Mouse (Mus musculus) cerebellum, adult 8-10 months (tissue): Measurements from ENCODE around the gene Gpr84.

ENCODE experiments used
- DNase-seq: peaks from one replicate; pipeline ENCODE4 v3.0.0; 2022

The Gpr84 gene

DNA sequence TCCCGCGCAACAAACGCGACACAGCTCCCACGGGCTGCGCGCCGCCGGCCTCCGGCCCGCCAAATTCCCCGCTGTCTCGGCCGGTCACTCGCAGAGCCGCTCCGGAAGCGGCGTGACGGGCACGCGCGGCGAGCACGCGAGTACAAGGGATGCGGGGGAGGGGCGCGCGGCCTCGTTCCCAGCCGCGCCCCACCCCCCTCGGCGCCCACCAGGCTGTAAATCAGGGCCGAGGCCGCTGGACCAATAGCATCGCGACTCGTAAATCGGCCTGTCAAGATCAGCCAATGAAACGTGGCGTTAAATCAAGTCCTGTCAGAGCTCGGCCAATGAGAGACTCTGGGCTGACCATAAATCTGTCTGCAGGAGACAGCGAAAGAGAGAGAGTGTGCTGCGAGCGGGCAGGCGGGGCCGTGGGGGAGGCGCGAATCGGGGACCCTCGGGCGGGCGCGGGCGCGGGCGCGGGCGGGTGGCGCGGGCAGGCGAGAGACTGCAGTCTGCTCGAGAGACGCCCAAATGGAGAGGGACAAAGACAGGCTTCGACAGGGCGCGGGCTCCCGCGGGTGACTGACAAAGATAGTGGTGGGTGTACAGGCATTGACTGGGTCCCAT, 5.2 kb downstream of the Gpr84 start:
- DNase-seq = peak; percentile 92

DNA sequence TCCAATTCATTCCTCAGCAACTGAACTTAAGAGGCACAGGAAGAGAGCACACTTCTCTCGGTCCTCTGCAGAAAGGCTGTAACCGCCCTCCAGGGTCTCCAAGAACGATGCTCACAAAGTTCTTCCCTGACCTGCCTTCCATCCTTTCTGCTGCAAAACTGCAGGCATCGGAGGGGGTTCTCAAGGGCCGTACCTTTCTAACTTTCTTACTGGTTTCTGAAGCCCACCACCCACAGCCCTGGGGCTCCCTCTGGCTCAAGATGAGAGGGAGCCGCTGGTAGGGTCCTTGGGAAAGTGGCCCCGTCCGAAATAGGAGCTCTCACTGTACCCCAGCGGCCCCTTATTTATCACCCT, 5.8 kb downstream of the Gpr84 start:
- no peak for DNase-seq

DNA sequence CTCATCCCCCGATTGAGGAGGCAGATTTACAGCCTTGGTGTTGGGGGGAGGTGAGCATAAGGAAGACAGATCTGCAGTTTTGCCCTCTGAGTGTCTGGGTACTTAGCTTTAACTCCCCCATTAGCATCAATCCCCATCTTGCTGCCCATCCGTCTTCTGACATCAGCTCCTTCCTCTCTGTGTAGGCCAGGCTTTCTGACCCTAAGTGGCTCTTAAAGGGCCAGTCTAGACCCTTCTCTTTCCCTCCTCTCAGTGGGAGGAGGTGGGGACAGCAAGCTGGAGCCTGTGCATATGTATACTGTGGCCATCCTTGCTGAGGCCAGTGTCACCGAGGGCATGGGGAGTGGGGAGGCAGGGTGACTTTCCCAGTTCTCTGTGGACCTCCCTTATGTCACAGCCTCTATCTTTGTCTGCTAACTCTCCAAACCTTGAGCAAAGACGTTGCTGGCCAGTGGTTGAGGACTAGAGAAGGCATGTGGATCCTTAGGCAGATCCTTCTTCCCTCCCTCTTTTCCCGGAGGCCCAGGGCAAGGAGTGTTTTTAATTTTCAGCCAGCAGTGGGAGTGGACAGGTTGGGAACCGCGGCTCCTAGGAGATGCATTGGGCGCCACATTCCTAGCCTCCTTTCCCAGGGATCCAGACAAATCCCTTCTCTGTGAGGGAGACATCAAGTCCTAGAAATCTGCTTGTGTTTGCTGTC, 6.3 kb downstream of the Gpr84 start:
- no peak for DNase-seq

DNA sequence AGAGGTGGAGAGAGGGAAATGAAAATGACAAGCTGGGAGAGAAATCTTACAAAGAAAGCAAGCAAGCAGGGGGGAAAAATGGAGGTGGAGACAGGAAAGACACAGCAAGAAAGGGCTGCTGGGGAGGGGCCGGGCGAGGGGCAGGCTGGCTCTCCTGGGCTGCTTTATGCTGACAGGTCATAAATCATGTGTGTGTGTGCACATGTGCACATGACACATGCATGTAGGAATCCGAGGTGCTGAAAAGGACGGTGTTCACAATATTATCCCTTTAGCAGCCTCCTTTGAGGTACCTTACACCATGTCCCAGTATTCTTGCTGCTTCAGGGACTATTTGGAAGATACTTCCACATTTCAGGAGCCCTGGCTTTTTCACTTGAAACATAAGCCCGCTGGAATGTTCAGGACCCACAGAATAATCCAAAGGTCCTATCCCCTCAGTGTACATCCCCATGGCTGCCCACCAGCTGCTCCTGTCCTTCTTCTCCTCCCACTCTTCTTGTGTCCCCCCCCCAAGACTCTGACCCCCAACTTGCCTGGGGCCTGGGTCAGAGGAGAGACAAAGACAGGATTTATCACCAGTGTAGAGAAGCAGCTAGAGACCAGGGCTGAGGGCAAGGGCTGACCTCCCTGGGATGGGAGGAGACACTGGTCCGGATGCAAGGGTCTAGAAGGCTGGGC, 7.9 kb downstream of the Gpr84 start:
- DNase-seq = no peak

DNA sequence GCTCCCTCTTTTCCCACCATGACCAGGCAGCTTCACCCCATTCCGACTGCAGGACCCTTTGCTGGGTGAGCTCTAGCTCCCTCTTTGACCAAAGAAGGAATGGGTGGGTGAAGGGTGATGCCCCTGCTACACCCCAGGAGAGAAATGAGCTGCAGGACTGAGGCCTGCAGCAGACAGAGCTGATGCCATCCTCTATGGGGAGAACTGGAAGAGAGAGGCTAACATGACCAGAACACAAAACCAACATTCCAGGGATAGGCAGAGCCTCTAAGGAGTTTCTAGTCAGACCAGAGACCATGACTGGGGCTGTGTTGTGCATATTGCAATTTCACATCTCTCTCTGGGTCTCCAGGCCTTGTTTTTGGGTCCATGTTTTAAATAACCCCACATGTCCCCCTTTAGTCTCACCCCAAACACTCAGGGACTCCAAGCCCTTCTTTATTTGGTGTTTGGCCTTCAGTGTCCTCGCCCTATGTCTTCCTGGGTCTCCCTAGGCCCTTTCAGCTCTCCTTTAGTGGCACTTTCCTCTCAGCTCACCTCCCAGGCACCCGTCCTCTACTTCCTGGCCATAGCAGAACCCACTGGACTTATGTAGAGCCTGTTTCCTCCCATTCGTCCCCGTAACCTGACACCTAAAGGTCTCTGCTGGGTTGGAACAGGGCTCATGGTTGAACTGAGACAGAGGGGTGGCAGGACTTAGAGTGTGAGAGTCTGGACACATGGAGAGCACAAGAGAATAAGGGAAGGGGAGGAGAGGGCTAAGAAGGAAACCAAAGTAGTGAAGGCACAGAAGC, 8.7 kb downstream of the Gpr84 start:
- no peak for DNase-seq

DNA sequence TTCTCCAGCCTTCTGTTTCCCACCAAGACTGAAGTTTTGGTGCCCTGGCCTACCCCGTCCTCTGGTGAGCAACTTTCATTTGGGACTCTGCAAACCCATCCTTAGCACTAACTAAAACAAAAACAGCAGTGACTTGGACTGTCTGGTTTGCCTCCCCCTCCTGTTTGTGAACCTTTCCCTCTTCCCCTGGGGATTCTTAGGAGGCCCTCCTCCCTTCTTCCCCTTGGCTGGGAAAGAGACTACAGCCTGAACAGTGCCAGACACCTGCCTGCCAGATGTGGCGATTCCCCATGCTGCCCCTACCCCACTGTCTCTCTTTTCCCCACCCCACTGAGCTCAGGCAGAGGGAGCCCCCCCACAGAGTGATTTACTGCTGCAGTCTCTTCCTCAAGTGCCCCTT, 9.4 kb downstream of the Gpr84 start:
- DNase-seq = no peak

DNA sequence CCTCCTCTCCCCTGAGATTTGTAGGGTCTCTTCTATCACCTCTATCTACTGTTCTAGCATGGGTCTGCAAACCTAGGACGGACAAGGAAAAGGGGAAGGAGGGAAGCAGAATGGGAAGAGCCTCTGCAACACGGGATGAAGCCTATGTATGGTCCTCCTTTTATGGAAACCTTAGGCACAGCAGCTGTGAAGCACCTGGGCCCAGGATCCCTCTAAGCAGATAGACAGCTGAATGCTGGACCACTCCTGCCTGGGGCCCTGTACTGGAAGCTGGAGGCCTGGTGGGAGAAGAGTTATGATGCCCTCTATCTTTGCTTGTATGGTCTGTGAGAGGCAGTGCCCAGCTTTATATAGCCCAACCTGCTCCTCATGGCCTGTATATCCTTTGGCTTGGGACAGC, 9.9 kb downstream of the Gpr84 start:
- DNase-seq = peak; percentile 12

DNA sequence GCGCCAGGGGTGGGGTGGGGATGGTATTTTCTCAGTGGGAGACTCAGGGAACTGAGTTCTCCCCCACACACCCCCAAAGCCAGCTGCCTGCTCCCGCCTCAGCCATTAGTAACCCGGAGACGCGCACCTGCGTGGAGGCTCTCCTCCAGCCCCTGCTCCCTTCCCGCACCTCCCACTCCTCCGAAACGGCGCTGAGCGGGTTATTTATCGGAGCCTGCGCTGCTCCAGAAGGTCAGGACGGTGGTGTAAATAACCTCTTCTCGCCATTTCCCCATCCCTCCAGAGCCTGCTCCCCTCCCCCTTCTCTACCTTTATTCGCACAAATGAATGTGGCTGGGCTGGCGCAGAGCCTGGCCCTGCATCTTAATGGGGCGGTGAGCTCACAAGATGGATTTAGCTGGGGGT, 10.3 kb downstream of the Gpr84 start:
- peak; percentile 34 for DNase-seq

DNA sequence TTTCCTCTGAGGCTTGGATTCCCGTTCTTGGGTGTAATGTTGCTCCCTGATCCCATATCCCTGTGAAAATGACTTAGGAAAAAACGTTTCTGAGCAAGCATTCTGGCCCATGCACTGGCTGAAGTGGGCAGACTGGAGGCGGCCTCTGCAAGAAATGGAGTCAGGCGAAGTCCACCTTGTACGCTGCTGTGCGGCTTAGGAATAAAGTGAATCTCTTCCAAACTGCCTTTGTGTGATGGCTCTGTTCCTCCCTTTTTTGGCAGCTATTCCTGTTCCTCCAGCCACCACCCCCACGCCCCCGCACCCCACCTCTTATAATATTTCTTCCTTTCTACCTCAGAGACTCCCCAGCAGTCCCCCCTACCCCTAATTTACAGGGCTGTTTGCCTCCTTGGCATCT, 10.8 kb downstream of the Gpr84 start:
- DNase-seq = peak; percentile 13

DNA sequence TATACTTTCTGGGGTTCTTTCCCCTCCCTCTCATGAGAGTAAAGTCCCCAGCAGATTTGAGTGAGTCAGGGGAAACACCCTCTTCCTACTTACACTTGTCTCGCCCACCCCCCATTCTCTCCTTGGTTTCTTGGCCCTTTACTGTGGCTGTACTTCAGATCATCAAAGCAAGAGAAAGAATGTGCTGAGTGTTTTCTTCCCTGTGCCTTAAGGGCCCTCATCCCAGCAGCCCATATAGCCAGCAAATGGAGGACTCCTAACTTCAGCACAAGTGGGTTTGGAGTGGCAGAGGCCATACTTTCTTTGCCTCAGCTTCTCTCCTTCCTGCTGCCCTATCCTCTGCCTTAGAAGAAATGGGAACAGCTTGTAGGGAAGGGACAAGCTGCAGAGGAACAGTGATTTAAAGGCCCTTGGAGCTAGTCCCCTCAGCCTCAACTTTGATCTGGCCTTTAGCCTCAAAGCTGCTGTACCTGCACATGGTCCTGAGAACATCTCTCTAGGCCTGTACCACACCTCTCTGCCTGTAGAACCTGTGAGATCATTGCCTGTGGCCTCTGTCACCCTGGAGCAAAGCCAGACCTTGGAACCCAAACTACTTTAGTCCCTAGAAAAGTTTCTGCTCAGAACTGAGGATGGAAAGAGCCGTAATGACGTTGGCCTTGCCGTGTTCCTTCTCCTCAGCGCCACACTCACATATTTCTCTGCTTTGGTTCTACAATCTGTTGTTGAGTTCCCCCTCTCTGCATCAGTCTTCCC, 11.4 kb downstream of the Gpr84 start:
- no peak for DNase-seq

DNA sequence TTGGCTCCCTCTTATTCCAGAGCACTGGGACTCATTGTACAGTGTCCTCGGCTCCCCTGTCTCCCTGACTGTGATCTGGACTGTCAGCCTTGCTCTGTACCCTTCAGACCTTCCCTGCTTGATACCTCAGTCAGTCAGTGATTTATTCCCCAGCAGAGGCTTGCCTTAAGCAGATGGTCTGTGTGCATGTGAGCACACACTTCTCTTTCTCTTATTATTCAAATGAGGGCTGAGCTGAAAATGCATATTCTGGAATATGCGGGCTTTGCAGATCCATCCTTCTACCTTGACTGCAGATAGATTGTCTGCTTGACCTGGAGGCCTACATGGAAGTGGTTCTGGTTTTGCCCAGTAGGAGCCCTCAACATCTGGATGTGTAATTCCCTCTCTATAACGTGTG, 12.4 kb downstream of the Gpr84 start:
- no peak for DNase-seq

DNA sequence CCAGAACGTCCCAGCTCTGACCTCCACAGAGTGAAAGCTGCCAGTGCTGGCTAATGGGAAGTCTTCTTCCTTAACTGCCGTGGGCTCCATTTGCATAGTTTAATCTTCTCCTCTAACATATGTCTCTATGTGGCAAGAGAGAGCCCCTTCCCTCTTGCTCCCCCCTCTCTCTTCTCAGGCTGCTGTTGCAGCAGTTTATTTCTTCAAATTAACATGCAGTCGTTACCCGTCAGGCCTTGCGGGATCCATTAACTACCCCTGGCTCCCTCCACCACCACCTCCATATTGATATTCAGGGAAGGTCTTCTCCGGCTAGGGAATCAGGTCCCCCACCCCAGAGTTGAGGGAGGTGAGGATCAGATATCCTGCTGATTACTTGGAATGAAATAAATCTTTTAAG, 13.1 kb downstream of the Gpr84 start:
- no peak for DNase-seq

DNA sequence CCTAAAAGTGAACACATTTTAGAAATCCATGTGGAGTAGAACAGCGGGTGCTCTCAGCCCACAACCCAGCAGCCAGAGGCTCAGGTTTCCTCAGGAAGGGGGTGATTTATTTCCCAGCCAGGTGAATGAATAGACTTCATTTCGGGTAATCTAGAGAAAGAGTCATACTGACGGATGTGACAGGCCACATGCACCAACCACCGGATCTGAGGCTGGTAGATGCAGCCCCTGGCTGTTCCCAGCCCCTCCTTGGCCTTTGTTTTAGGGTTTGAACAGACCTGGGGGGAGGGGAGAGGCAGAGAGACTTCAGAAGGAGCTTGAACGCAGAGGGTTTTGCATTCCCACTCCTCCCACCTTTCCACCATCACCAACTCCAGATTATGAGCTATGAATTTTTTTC, 14.6 kb downstream of the Gpr84 start:
- DNase-seq = no peak

DNA sequence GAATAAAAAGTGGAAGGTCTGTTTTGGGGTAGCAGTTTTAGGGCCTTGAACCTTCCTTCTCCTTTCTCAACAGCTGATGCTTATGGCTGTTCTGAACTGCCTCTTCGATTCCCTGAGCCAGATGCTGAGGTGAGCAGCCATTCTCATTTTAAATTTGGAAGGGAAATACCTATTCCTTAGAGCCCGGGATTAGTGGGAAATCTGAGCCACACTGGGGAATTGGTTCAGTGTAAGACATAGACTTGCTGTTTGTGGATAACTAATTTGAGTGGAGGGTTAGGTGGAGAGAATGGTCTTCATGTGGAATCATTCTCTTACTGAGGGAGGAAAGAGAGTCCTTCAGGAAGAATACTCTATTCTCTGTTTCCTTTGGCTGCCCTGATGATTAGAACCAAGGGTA, 15.8 kb downstream of the Gpr84 start:
- no peak for DNase-seq

DNA sequence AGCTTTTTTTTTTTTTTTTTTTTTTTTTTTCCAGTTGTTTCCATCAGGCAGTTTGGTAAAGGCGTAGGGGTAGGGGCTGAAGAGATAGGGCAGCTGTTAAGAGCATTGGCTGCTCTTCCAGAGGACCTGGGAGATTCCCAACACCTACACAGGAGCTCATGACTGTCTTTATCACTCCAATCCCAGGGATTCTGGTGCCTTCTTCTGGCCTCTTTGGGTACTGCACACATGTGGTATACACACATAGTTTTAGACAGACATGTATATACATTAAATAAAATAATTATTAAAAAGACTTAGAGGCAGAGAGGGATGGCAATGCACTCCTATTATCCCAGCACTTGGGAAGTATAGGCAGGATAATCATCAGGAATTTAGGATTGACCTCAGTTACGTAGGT, 17.0 kb downstream of the Gpr84 start:
- DNase-seq = no peak

DNA sequence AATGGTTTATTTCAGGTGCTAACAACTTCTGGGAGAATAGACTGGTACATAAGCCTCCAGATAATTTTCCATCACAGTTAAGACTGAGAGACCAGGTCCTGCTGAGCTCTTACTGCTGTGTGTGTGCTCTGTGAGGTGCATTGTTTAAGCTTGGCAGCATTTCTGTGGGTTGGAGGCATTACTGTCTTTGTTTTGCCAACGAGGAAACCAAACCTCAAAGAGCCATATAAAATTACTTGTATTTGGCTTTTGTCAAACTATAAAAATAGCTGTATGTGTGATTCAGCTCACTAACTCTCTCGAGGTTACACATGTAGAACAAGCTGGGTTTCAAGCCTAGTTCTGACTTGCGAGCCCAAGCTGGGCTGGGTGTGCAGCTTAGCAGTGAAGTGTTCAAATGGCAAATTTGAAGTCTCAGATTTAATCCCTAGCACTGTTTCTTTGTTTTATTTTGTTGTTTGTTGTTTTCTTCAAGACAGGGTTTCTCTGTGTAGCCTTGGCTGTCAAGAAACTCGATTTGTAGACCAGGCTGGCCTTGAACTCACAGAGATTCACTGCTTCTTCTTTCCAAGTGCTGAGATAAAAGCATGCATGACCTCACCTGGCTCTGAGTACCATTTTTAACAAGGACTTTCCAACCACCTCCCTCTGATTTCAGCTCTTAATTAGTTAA, 17.6 kb downstream of the Gpr84 start:
- no peak for DNase-seq

DNA sequence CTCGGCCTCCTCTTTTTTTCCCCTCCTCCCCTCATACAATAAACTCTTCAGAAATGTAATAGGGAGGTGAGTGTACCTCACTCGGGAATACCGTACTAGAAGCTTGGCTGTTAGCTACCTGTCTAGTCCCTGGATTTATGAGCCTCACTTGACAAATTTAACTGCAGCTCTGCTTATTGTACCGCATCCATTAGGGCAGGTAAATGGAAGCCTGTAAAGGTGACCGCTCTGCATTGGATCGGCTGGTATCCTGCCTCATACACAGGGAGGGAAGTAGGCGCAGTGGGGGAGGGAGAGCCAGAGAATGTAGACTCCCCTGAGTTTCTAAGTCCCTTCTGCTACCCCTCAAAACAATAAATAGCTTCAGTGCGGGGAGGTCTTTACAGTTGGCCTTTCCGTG, 19.6 kb downstream of the Gpr84 start:
- DNase-seq = no peak

DNA sequence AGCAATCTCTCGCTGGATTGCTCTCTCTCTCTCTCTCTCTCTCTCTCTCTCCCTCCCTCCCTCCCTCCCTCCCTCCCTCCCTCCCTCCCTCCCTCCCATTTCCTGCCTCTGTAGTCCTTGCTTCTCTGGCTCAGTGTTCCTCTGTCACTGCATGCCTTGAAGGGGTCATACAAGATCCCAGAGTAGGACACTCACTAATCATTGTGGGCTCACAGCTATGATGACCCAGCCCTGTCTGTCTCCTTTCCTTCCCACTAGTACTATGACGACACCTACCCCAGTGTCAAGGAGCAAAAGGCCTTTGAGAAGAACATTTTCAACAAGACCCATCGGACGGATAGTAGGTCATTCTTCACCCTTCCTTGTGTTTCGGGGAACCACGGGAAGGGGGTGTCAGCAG, 20.0 kb downstream of the Gpr84 start:
- DNase-seq = no peak

DNA sequence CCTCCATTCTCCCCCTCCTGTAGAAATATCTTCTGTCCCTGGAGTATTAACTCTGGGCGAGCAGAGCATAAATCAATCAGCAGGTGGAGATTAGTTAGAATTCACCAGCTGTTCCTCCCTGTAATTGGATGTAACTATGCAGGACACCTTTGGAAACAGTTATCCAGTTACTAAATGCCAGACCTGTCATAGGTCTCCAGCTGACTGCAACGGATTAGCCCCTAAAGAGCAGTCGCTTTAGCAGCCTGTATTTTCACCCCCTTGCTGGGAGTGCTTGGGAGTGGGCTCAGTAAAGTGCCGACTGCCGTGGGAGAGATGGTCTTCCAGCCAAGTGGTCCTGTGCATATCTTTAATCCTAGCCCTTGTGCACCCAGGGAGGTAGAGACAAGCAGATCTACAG, 20.8 kb downstream of the Gpr84 start:
- no peak for DNase-seq

DNA sequence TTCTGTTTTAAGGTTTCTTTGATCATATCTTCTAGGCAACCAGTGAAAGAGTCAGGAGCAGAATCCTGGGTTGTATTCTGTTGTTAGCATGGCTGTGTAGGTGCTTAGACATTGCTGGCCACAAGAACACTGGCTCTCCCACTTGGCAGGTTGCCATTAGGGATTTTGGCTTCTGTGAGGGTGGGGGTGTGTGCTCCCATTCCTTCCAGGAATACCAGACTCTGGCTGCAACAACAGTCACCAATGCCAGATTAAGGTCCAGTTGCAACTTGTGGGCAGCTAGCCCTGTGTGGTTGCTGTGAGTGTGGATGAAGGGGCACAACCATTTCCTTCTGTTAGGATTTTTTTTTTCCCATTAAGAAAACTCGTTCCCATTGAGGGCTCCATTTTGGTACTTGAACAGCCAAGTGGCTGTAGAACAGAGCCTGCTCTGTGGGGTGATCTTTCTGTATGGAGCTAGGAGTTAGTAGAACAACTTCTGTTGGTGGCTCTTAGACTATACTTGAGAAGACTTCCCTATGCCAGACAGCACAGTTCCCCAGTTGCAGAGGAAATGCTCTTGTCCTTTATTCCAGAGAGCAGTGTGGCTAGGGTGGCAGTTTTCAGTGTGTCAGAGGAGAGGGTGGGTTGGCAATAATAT, 24.5 kb downstream of the Gpr84 start:
- no peak for DNase-seq

DNA sequence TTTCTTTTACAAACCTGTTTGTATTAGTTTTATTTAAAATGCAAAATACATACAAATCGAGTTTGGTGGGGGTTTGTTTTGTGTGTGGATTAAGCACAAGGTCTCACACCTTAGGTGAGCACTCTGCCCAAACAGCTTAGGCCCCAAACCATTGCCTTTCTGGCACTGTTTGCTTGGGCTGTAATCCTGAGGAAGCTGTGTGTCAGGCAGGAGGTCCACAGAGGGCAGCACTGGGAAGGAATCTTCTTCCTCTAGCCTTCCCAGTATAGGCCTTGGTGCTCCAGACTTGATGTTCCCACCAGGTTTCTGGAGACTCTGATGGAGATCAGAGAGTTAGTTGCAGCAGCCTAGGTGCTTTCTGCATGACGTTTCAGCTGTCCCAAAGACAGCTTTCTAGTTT, 25.8 kb downstream of the Gpr84 start:
- DNase-seq = no peak

DNA sequence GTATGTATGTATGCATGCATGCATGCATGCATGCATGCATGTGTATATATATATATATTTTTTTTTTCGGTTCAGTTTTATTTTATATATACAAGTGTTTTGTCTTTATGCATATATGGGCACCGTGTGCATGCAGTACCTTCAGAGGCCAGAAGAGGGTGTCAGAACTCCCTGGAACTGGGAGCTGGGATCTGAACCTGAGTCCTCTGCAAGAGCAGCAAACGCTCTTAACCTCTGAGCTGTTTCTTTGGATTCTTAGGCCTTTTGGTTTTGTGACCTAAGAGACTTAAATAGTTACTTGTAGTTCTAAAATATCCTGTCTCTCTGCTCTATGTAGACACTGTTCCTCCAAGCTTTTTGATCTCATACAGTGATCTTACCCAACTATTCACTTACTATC, 26.3 kb downstream of the Gpr84 start:
- DNase-seq = peak; percentile 33
